ENCODE assay signal across 10 mouse cellular contexts in the genomic region with DNA sequence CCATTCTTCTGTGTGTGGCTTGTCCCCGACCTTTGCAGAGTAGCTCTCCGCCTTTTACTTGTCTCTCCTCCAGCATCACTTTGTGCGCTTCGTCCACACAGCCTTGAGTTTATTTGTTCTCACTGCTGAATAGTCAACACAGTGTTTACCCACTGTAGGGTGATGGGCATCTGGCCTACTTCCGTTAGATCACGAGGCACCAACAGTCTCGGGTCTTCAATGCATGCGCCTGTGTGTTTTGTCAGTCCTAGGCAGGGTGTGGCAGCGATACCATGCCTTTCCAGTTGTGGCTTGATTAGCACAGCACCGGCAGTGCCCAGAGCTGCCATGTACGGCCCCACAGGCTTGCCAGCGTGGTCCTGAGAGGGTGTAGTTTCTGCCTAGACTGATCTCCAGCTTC. TPM values are rescaled to one million over a fixed set of nuclear protein-coding genes. Genes with fewer than 3 reads are reported as not detected.
DNase-seq lines count a peak whose midpoint lies in the region; ATAC-seq and TF ChIP-seq lines count a peak whose summit lies in the region.
"Had no signal": no experiment of that assay in that cellular context is flagged by ENCODE, and none has a peak within 500 bp of the region (broad histone marks: within the 10 kb centered on the region; RNA-seq: fewer than 3 reads in every experiment).

No protein-coding gene starts in this region.

- H3K4me3 ChIP-seq in heart, embryonic 16.5 days (ENCODE audit: low read length): no peak overlapping the region
- no peak overlapping the region for H3K4me3 ChIP-seq in liver, postnatal 0 days (ENCODE audit: low read depth, low read length)

- peak overlapping the region; percentile 6; the same call in 1 of the 2 replicates for H3K27ac ChIP-seq in heart, embryonic 16.5 days (ENCODE audit: low read length)
- H3K27ac ChIP-seq in liver, postnatal 0 days (ENCODE audit: low read depth): peak overlapping the region; percentile 83

- no peak for DNase-seq in heart, adult 18-20 months
- peak; percentile 42 for DNase-seq in c-Kit-positive CD71-positive TER-119-positive erythroid progenitor cells, embryonic 14.5 days (ENCODE audit: low spot score)
- peak; percentile 51 for DNase-seq in liver, postnatal 0 days
- DNase-seq in gastrocnemius, postnatal 36 days: no peak
- no peak for DNase-seq in adrenal gland, postnatal 4 days (ENCODE audit: low spot score in 2 of 2)
- no peak for DNase-seq in right cerebral cortex, adult 18-20 months
- DNase-seq: cerebellum, postnatal 36 days had no signal

- H3K9ac ChIP-seq in heart, embryonic 16.5 days (ENCODE audit: low read length): no peak overlapping the region
- no peak overlapping the region for H3K9ac ChIP-seq in liver, postnatal 0 days (replicated peaks)

- ATAC-seq in heart, embryonic 16.5 days (replicated peaks; ENCODE audit: extremely low read depth, insufficient read depth, low FRiP score): no peak
- ATAC-seq in CD4-positive, CD25-positive, alpha-beta regulatory T cell, adult 4 months: peak; percentile 49
- ATAC-seq in liver, postnatal 0 days: peak; percentile 76
- ATAC-seq: midbrain, embryonic 16.5 days had no signal

- peaks cover 2% of the 10 kb centered on the region; the same call in 1 of the 2 replicates for H3K36me3 ChIP-seq in heart, embryonic 16.5 days (ENCODE audit: control insufficient read depth, insufficient read depth)
- no peaks in the 10 kb centered on the region; the same call in 1 of the 2 replicates for H3K36me3 ChIP-seq in liver, postnatal 0 days (replicated peaks; ENCODE audit: insufficient read depth, low read length)

- TF ChIP-seq CTCF in liver, postnatal 0 days (IDR thresholded peaks at IDR 0.05; ENCODE audit: low read depth): no peak

- peaks cover 63% of the 10 kb centered on the region for H3K4me1 ChIP-seq in heart, embryonic 16.5 days (ENCODE audit: control insufficient read depth, insufficient read depth, low read length)
- peaks cover 53% of the 10 kb centered on the region for H3K4me1 ChIP-seq in liver, postnatal 0 days (ENCODE audit: insufficient read depth)

- no peak overlapping the region for H3K4me2 ChIP-seq in heart, embryonic 16.5 days (ENCODE audit: low read depth, low read length)
- peak overlapping the region; percentile 44 for H3K4me2 ChIP-seq in liver, postnatal 0 days (ENCODE audit: low read depth, low read length)

- H3K9me3 ChIP-seq in heart, embryonic 16.5 days (replicated peaks; ENCODE audit: control insufficient read depth, low read length): no peaks in the 10 kb centered on the region; the same call in 1 of the 2 replicates
- no peaks in the 10 kb centered on the region for H3K9me3 ChIP-seq in liver, postnatal 0 days (ENCODE audit: low read length)

- intact Hi-C loops in gastrocnemius, postnatal 36 days (cut with DNase I): no loop called here

- 61% methylated on average over 12 of the region's 12 CpGs for WGBS in heart, embryonic 16.5 days
- 34% methylated on average over 12 of the region's 12 CpGs for WGBS in liver, postnatal 0 days (ENCODE audit: insufficient replicate concordance)

- TF ChIP-seq EP300 in liver, postnatal 0 days (IDR thresholded peaks at IDR 0.05; ENCODE audit: low read depth): 0 out of 2 replicates have a peak, but pooled peaks have one; percentile 54

- H3K27me3 ChIP-seq in heart, embryonic 16.5 days (ENCODE audit: control insufficient read depth, insufficient read depth, low read length): no peaks in the 10 kb centered on the region
- no peaks in the 10 kb centered on the region for H3K27me3 ChIP-seq in liver, postnatal 0 days (ENCODE audit: insufficient read depth, low read length)

RNA-seq across cellular contexts. Expression of a gene that starts 13.6 kb away (rescaled TPM):
- 19.3 and 30.1 TPM in 2 replicates for polyA plus RNA-seq in heart, embryonic 16.5 days (2015; fragmentation: Nextera tagmentation; extraction: Ambion mirVana)
- total RNA-seq in heart, adult 18-20 months (2021): 10 to 100 TPM; 83.5 to 86.2 TPM
- polyA plus RNA-seq in CD4-positive, CD25-positive, alpha-beta regulatory T cell, adult 4 months (2017; shearing (Covaris generic)): 10 to 100 TPM; 31.7 to 32.9 TPM
- 7.5 and 8.4 TPM in 2 replicates for polyA plus RNA-seq in liver, postnatal 0 days (2015; fragmentation: Nextera tagmentation; extraction: Ambion mirVana)
- total RNA-seq in gastrocnemius, postnatal 36 days (2021): 10 to 100 TPM; 69.4 to 70.1 TPM
- 100 to 1,000 TPM; 148 to 158 TPM for total RNA-seq in adrenal gland, postnatal 4 days (2021)

Comparison
In these comparisons a context has a peak if more than half of its experiments do, and no peak if none do; other contexts are left out.
1. DNase-seq: peak in c-Kit-positive CD71-positive TER-119-positive erythroid progenitor cells, embryonic 14.5 days (single experiment) and liver, postnatal 0 days (single experiment); none in heart, adult 18-20 months (0 of 2), gastrocnemius, postnatal 36 days (0 of 2), adrenal gland, postnatal 4 days (0 of 2) and right cerebral cortex, adult 18-20 months (single experiment).